Mouse (Mus musculus): ENCODE measurements around the gene Olfr549. TPM values are rescaled to one million over a fixed set of nuclear protein-coding genes. Genes with fewer than 3 reads are reported as not detected.

Gene Olfr549
- total RNA-seq, 2 experiments from 2014 or later, result not detected

DNA sequence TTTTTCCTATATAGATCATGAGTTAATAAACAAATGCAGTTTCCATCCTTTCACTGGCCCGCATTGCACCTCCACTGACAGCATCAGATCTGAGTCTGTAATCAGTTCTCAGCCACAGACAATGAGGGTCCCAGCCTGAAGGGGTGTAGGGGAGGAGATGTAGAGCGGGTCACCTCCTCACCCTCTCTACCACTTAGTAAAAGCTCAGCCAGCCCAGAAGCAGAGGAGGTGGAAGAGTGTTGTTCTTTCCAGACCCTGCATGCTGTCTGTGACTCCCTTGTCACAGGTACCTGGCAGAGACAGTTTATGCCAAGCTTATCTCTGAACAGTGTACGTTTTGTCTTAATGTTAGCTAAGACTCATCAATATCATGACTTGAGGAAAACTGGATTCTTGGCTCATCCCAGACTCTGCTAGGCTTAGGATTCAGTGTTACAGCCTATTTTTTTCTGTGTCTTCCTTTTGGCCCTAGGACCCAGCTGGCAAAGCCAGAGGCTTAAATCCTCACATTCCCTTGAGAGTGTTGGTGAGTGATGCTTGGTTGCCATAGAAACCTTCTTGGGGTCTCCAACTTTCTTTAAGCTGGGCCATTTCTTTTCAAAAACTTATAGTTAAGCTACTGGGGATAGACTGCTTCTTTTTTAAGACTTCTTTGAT is 23.6 kb downstream of the Olfr549 start:
- DNase-seq, result no peak
- intact Hi-C loops (cut with DNase I), result no loop called here

DNA sequence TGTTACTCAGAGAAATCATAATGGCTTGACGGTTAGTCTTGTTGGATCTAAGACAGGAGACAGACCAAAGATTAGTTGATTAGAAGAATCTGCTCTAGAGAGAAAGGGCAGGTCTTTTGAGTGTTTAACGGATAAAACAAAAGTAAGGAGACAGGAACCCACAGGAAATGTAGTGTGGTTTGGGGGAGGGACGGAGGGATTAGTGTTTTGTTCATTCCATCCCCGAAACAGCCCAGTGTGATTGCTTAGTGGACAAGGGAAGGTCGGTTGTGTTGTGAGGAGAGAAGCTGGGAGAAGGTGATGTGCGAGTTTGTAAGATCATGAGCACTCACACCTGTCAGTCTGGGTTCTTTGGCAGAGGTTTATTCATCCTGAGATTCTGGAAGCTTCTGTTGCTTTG is 26.3 kb downstream of the Olfr549 start:
- no peak for DNase-seq
- intact Hi-C loops (cut with DNase I), result no loop called here

DNA sequence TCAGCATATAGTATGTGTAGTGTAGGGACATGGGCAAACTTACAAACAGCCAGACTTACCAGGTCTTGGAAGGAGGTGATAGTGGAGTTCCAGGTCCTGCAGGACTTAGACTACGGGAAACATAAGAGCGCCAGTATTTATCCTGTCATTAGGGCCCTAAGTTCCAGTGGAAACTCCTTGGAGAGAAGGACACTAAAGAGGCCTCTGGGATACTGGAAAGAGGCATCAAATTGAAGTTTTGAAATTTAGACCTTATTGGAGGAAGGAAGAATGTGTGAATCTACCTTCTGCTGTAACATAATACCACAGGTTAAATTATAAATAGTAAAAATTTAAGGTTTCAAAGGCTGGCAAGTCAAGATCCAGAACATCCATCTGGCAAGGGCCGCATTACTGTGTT is 42.1 kb downstream of the Olfr549 start, which contains the start of gene Olfr551:
Gene Olfr551, minus strand, starts transcription at position 101 of the 400 bp plus-strand sequence.
- intact Hi-C loops (cut with DNase I), result no loop called here
- DNase-seq, result no peak

DNA sequence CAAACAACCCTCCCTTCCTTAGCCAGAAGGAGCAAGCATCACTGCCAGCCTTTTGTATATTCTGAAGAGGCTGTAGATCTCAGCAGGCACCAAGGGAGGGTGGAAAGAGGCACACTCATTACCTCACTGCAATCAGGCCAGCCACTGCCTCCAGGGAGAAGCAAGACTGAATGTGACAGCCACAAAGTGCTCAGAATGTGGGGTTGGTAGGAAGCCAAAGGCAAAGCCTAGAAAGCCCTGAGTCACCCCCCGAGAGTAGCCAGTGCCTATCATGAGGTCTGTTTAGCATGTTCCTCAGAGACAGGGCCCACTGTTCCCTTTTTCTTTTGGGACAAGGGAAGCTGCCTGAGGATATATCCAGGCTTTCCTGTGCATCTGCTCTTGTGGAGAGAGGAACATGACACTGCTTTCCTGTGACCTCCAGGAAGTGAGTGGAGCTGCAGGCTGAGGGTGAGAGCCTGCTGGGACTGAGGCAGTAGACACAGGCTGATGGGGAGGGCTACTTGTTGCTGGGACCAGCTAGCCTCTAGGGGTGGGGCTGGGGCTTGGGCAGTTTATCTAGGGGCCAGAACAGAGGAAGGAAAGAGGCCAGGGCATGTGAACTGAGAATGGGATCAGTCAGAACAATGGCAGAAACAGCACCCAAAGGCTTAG is 47.8 kb downstream of the Olfr549 start, which contains the start of gene Olfr552:
Gene Olfr552, plus strand, starts transcription at position 393 of the 654 bp plus-strand sequence.
- intact Hi-C loops (cut with DNase I), result no loop called here
- DNase-seq, result no peak

Other genes starting within 250 kb of the Olfr549 start
- gene Rrm1, start 108.2 kb upstream of the Olfr549 start, total RNA-seq (2021), result 10 to 100 TPM in 1 of 2 experiments, 1 to 10 TPM in 1; 9.6 to 10.9 TPM
- not detected for gene Olfr543, start 68.2 kb upstream of the Olfr549 start, total RNA-seq (2021)
- gene Olfr544, start 61.6 kb upstream of the Olfr549 start, total RNA-seq (2021), result not detected
- not detected for gene Olfr545, start 50.3 kb upstream of the Olfr549 start, total RNA-seq (2021)
- gene Olfr547, start 15.1 kb upstream of the Olfr549 start, total RNA-seq (2021), result not detected
- gene Olfr548-ps1, start 9.0 kb upstream of the Olfr549 start, total RNA-seq (2021), result not detected
- gene Trim21, start 15.6 kb downstream of the Olfr549 start, total RNA-seq (2021), result 1 to 10 TPM; 5.2 to 7.0 TPM
- gene Olfr550, start 21.6 kb downstream of the Olfr549 start, total RNA-seq (2021), result under 1 TPM in 1 of 2 experiments, not detected in 1; 0.08 TPM
- not detected for gene Olfr551, start 42.0 kb downstream of the Olfr549 start, total RNA-seq (2021)
- gene Olfr552, start 47.9 kb downstream of the Olfr549 start, total RNA-seq (2021), result under 1 TPM; 0.14 TPM
- gene Olfr553, start 68.3 kb downstream of the Olfr549 start, total RNA-seq (2021), result not detected
- not detected for gene Olfr554, start 88.6 kb downstream of the Olfr549 start, total RNA-seq (2021)
- gene Olfr555, start 109.0 kb downstream of the Olfr549 start, total RNA-seq (2021), result not detected
- not detected for gene Olfr556, start 115.0 kb downstream of the Olfr549 start, total RNA-seq (2021)
- 1 to 10 TPM; 7.7 to 8.4 TPM for gene Trim68, start 137.5 kb downstream of the Olfr549 start, total RNA-seq (2021)
- gene Olfr557, start 146.0 kb downstream of the Olfr549 start, total RNA-seq (2021), result not detected
- 1 to 10 TPM; 2.5 to 3.0 TPM for gene Olfr558, start 152.3 kb downstream of the Olfr549 start, total RNA-seq (2021)
- gene Olfr33, start 169.2 kb downstream of the Olfr549 start, total RNA-seq (2021), result not detected
- gene Olfr559, start 177.6 kb downstream of the Olfr549 start, total RNA-seq (2021), result not detected
- gene Olfr560, start 209.5 kb downstream of the Olfr549 start, total RNA-seq (2021), result not detected
- gene Olfr78, start 209.6 kb downstream of the Olfr549 start, total RNA-seq (2021), result under 1 TPM; 0.28 to 0.68 TPM
- gene Olfr561, start 221.4 kb downstream of the Olfr549 start, total RNA-seq (2021), result not detected